Mouse (Mus musculus): Measurements from ENCODE around the gene Fntb.
"Not testable (repeated sequence)": the region's sequence is repeated elsewhere in the genome, so short reads cannot be mapped to it uniquely, and the experiment has no call there.

Fntb gene

GRCm38 (mm10) chr12:76832704-76833103, 67.3 kb downstream of the Fntb start:
- DNase-seq (ENCODE audit: extremely low read depth, low read depth, low spot score): no peak

GRCm38 (mm10) chr12:76837101-76837843, 71.9 kb downstream of the Fntb start:
- DNase-seq (ENCODE audit: extremely low read depth, low read depth, low spot score): peak; percentile 81

DNA sequence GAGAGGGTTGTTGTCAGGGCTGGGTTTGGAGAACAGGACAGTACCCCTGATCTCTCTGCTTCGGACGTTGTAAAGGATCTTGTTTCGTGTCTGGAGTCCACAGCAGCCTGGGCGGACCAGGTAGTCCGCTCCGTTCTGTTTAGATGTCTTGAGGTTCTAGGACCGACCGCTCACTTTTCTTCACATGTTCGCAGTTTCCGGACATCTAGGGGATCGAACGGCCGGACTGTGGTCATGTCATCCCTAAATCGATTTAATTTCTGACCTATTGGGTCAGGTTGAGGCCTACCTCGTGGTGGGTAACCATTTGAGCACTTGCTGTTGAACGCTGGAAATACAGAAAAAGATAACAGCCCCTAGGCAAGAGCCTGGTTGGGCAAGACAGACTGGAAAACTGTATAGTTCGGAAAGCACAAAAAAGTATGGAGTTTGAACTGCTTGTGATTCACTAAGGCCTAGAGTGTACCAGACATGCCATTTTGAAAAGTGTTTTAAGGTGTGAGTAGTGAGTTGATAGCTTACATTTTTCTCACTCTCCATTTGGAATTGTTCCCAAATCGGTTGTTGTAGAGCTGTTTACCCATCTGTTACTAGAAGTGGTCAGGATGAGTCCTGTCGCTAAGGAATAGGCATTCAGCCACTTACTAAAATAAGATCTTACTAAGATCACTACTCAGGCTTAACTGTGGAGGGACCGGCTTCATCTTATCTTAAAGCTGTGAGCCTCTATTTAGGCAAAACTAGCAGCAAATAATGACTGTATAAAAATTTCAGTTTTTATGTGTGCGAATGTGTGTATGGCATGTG, 72.7 kb downstream of the Fntb start:
- no peak for DNase-seq (ENCODE audit: extremely low read depth, low read depth, low spot score)

GRCm38 (mm10) chr12:76839298-76839697, 73.9 kb downstream of the Fntb start:
- DNase-seq (ENCODE audit: extremely low read depth, low read depth, low spot score): no peak

DNA sequence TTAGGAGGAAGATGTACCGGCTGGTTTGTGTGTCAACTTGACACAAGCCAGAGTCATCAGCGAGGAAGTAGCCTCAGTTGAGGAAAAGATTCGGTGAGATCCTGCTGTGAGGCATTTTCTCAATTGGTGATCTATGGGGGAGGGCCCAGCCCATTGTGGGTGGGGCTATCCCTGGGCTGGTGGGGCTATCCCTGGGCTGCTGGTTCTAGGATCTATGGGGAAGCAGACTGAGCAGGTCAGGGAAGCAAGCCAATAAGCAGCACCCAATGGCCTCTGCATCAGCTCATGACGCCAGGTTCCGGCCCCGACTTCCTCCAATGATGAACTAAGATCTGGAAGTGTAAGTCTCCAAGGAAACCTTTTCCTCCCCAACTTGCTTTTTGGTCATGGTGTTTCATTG, 74.7 kb downstream of the Fntb start:
- DNase-seq (ENCODE audit: extremely low read depth, low read depth, low spot score): no peak

GRCm38 (mm10) chr12:76844346-76845061, 79.1 kb downstream of the Fntb start:
- DNase-seq (ENCODE audit: extremely low read depth, low read depth, low spot score): no peak

GRCm38 (mm10) chr12:76852419-76852818, 87.0 kb downstream of the Fntb start:
- DNase-seq (ENCODE audit: extremely low read depth, low read depth, low spot score): no peak

DNA sequence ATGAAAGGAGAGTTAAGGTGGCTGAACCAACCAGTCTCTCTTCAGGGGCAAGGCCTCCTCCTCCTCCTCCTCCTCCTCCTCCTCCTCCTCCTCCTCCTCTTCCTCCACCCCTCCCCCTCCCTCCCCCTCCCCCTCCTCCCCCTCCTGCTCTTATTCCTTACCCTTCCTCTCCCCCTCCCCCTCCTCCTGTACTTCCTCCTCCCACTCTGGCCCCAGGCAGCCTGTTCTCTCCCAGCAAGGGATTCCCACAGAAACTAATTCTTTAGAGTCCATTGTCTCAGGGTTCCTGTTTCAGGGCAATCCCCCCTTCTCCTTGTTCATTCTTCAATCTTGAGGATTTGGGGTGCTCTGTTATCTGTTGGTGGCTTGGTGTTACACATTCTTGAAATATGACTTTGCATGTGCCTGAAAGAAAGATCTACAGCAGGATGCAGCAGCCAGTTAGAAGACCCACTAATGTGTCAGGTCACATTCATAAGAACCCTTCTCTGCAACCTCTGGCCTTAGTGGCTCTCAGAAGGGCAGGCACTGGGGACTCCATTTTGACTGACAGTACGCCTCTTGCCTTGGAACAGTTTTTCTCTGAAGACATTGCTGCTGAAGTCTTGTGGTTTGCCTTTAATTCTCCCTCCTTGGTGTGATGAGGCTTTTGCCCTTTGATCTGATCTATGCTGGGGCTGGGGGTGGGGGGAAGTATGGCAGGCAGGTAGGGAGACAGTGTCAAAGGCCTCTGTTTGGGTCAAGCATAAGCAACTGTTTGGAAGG, 88.2 kb downstream of the Fntb start:
- no peak for DNase-seq (ENCODE audit: extremely low read depth, low read depth, low spot score)

GRCm38 (mm10) chr12:76857087-76857486, 91.7 kb downstream of the Fntb start:
- DNase-seq (ENCODE audit: extremely low read depth, low read depth, low spot score): no peak

- not testable (repeated sequence) for DNase-seq (ENCODE audit: extremely low read depth, low read depth, low spot score)
These were observed 93.4 kb downstream of the Fntb start for GRCm38 (mm10) chr12:76858788-76859187.

GRCm38 (mm10) chr12:76863651-76864050, 98.3 kb downstream of the Fntb start:
- no peak for DNase-seq (ENCODE audit: extremely low read depth, low read depth, low spot score)

DNA sequence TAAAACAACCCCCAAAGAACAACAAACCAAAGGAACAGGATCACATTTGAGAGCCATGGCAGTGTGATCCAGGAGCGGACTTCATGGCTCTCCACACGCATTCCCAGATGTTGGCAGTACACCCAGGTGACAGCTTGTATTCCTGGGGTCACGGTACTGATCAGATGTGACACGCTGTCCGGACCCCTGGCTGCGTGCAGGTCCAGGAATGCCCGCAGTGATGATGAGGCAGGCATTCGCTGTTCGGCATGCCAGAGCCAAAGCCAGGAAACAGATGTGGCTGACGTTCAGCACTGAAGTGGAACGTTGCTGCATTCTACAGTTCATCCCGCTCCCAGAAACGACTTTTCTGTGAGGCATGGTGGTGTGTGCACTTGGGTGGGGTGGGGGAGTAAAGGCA, 99.9 kb downstream of the Fntb start:
- no peak for DNase-seq (ENCODE audit: extremely low read depth, low read depth, low spot score)

DNA sequence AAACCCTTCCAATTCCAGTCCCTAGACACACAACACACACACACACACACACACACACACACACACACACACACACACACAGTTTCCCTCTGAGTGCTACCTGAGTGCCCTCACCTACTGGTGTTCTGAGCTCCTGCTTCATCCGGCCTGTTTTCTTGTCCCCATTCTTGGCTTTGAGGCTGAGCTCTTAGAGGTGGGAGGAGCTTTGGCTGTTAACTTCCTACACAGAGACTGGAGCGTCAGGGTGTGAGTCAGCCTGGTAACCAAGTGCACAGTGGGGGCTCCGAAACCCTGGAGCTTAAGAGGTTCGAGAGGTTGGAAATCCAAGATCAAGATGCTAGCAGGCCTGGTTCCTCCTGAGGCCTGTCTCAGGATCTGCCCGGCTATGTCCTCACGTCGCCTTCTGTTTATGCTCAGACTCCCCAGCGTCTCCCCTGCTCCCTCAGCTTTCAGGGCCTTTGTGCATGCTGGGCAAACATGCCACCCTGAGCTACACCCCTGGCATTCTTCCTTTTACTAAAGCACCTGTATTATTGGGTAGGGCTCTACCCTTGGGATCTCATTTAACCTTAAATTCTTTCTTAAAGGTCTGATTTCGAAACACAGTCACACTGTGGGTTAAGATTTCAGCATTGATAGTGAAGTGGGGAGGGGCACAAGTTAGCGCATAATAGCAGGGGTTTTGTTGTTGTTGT, 102.3 kb downstream of the Fntb start:
- no peak for DNase-seq (ENCODE audit: extremely low read depth, low read depth, low spot score)

GRCm38 (mm10) chr12:76868463-76869198, 103.2 kb downstream of the Fntb start:
- no peak for DNase-seq (ENCODE audit: extremely low read depth, low read depth, low spot score)

- no peak for DNase-seq (ENCODE audit: extremely low read depth, low read depth, low spot score)
These were observed 104.2 kb downstream of the Fntb start for GRCm38 (mm10) chr12:76869561-76869960.

GRCm38 (mm10) chr12:76872767-76873316, 107.5 kb downstream of the Fntb start:
- no peak for DNase-seq (ENCODE audit: extremely low read depth, low read depth, low spot score)

DNA sequence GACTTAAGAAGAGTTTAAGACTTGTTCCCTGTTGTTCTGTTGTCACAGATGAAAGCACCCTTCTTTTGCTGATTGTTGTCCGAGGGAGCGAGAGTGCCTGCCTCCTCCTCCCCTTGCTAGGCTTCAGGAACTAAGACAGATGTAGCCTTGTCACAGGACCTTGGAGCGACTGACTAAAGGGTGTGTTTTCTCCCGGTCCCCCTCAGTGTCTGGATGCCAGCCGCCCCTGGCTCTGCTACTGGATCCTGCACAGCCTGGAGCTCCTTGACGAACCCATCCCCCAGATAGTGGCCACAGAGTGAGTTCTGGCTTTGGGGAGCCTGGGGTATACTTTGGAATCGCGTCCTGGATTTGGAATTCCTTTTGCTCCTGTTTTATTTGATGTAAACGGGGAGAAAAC, 109.4 kb downstream of the Fntb start:
- DNase-seq (ENCODE audit: extremely low read depth, low read depth, low spot score): no peak

- no peak for DNase-seq (ENCODE audit: extremely low read depth, low read depth, low spot score)
These were observed 113.9 kb downstream of the Fntb start for GRCm38 (mm10) chr12:76879242-76879641.

- DNase-seq (ENCODE audit: extremely low read depth, low read depth, low spot score): no peak
These were observed 114.7 kb downstream of the Fntb start for GRCm38 (mm10) chr12:76880131-76880530.

Data from fat pad, adult 2 months (tissue).